Mouse (Mus musculus) brown adipose tissue, adult 24 weeks (tissue): ENCODE results near the gene Dgkg. TPM values are rescaled to one million over a fixed set of nuclear protein-coding genes. Genes with fewer than 3 reads are reported as not detected.

ENCODE experiments used
- H3K27ac ChIP-seq: fragments of 200-500 bp; replicated peaks from 2 replicates; pipeline ENCODE4 v1.5.1; 2012; ENCODE audit warnings: low read depth, mild to moderate bottlenecking, low read length
- H3K4me1 ChIP-seq: fragments of 200-500 bp; 2 replicates; pipeline ENCODE4 v1.6.1; 2012; ENCODE audit warnings: low read length, mixed read lengths; ENCODE audit not compliant: control insufficient read depth, insufficient read depth, insufficient read length
- H3K4me3 ChIP-seq: fragments of 200-500 bp; 2 replicates; pipeline ENCODE4 v1.5.1; 2012; ENCODE audit warnings: low read depth, mild to moderate bottlenecking, low read length, moderate library complexity; ENCODE audit not compliant: insufficient read depth
- polyA plus RNA-seq: library from polyadenylated mRNA; stranded (reverse); fragments of >200 nt; gene quantifications from 2 replicates; pipeline ENCODE4 v1.2.4, GENCODE M21; 2012; ENCODE audit not compliant: missing spikeins, insufficient read depth, insufficient read length

Dgkg gene
- polyA plus RNA-seq, 1 experiment = not detected

- 0 out of 2 replicates have a peak, but pooled peaks cover 4% of the 10 kb centered on the region for H3K4me1 ChIP-seq
- H3K4me3 ChIP-seq = peak overlapping the region; percentile 75
- no peak overlapping the region for H3K27ac ChIP-seq
These were observed 216.8 kb downstream of the Dgkg start for GRCm38 (mm10) chr16:22440269-22440668.

DNA sequence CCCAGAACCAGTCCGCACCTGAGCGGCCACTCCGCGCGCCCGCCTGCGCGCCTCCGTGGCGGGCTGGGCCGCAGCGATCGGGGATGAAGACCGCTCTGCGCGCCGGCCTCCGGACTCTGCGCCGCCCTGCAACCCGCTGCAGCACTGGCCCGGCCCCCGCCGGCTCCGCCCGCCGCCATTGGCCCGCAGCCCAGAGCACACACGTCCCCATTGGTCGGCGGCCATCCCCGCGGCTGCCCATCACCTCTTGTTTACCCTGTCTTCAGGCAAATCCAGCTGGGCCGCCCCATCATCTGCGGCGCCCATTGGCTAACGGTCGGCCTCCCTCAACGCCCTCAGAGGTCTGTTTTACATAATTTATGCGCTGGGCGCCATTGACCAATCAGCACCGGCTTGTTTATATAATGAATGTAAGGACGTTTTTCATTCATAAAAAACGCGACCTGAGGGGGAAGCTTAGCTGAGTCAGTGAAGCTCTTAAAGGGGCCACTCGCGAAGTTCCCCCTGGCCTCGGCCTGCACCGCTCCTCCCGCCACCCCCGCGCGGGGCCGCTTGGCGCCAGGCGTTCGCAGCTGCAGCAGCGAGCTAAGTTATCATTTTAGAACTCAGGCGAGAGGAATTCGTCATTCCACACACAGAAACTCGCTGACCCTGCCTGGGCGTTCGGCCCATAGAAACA is 217.4 kb downstream of the Dgkg start, which contains the start of gene Etv5:
Etv5 (minus strand) TSS at position 221 of the 679 bp plus-strand sequence.
- Histone ChIP-seq H3K4me3 (peak within 1 kb of the TSS; percentile 75), H3K4me1 (0 out of 2 replicates have a peak, but pooled peaks cover 4% of the 10 kb centered on the region), H3K27ac (no peak within 1 kb of the TSS)

DNA sequence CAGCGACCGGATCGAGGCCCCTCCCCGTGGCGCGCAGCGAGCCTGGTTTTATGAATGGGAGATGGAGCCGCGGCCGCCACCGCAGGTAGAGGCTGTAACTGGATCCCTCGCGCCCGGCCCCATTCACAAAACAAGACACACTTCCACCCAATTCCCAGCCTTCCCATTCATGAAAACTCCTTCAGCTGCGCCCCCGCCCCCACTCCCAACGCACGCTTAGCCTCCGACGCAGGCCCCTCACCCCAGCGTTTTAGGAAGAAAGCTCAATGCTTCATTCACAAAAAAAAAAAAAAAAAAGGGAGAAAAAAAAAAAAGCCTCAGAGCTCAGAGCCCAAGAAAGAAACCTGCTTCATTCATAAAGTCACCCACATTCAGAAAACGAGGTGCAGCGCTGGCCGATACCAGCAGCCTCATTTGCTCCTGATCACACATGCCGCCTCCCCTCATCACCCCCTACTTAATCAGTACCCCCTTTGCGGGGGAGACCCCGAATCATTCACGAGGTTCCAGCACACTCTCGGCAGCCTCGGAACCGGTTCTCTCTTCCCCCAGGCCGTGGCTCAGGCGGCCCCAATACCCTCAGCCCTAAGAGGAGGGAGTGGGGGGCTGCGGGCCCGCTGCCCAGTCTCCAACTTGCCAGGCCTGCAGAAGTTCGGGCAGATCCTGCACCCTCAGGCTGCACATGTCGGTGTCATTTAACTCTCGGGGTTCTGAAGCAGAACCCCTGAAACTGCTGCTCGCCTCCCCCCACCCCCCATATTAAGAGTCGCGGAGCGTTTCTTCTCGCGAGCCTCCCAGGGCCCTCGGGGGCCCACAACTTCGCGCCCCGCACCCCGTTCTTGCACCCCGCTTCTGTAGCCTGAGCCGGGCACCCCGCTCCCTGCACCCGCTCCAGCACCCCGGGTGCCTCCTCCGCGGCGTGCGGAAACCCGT is 218.3 kb downstream of the Dgkg start:
- Histone ChIP-seq H3K27ac (no peak overlapping the region), H3K4me3 (peak overlapping the region; percentile 75), H3K4me1 (0 out of 2 replicates have a peak, but pooled peaks cover 4% of the 10 kb centered on the region)

DNA sequence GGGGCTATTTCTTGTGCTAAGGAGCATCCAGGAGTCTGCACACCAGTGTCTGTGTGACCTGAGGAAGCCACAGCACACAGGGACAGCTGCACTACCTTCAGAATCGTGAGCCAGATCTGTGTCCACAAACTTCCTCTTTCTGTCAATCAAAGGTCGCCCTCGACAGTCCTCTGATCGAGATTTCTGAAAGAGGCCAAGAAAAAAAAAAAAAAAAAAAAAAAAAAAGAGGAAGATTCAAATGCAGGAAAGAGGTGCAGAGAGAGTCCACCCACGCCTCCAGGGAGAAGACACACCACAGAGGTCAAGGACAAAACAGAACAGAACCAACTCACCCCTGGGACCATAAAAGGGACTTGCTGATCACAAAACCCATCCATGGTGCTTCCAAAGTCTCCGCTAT is 220.9 kb downstream of the Dgkg start:
- Histone ChIP-seq H3K4me3 (no peak overlapping the region), H3K4me1 (0 out of 2 replicates have a peak, but pooled peaks cover 4% of the 10 kb centered on the region), H3K27ac (no peak overlapping the region)

DNA sequence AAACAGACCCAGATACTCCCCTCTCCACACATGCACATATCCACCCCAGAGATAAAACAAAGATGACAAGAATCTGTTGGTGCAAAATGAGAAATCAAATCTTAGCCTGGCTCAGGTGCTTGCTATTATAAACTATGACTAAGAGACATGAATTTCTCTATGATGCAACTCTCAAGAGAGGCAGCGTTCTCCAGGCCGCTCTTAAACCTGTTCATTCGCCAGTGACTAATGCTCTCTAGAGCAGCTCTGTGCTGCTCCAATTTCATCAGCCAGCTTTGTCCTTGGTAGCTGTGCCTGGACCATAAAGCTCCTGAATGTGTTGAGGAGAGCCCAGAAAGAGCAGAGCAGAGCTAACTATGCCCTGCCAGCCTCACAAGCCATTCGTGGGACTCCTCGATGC is 222.5 kb downstream of the Dgkg start:
- Histone ChIP-seq H3K27ac (no peak overlapping the region), H3K4me1 (no peaks in the 10 kb centered on the region), H3K4me3 (no peak overlapping the region)

- no peak overlapping the region for H3K4me3 ChIP-seq
- no peaks in the 10 kb centered on the region for H3K4me1 ChIP-seq
- no peak overlapping the region for H3K27ac ChIP-seq
These were observed 223.1 kb downstream of the Dgkg start for GRCm38 (mm10) chr16:22433944-22434343.

GRCm38 (mm10) chr16:22431773-22432172 is 225.2 kb downstream of the Dgkg start:
- Histone ChIP-seq H3K4me3 (no peak overlapping the region), H3K4me1 (no peaks in the 10 kb centered on the region), H3K27ac (no peak overlapping the region)

GRCm38 (mm10) chr16:22431335-22431734 is 225.7 kb downstream of the Dgkg start:
- H3K4me3 ChIP-seq = no peak overlapping the region
- H3K27ac ChIP-seq = no peak overlapping the region
- H3K4me1 ChIP-seq = no peaks in the 10 kb centered on the region

- Histone ChIP-seq H3K4me1 (no peaks in the 10 kb centered on the region), H3K4me3 (no peak overlapping the region), H3K27ac (no peak overlapping the region)
These were observed 226.6 kb downstream of the Dgkg start for GRCm38 (mm10) chr16:22430211-22430951.

GRCm38 (mm10) chr16:22429377-22429776 is 227.6 kb downstream of the Dgkg start:
- Histone ChIP-seq H3K4me1 (no peaks in the 10 kb centered on the region), H3K27ac (no peak overlapping the region), H3K4me3 (no peak overlapping the region)

DNA sequence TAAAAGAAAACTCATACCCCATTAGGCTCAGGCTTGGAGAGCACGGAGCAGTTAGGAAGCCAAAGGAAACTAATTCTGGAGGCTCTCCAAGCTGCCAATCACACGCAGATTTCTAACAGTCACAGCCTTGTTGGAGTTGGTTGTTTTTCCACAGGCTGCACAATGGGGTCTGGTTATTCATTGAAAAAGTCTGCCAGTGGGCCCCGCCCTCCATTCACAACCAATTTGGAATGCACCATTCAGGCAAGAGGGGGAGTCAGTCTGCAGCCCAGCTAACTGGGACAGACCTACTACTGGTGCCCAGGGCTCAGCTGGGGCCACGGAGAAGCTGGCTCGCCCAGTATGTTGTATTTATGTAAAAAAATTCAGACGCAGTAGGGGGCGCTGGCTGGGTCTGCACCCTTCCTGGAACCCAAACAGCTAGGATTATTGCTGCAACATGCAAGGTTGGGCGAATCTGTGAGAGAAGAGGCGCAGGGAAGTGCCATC is 228.1 kb downstream of the Dgkg start:
- no peaks in the 10 kb centered on the region for H3K4me1 ChIP-seq
- no peak overlapping the region for H3K4me3 ChIP-seq
- H3K27ac ChIP-seq = no peak overlapping the region

- H3K4me3 ChIP-seq = no peak overlapping the region
- no peaks in the 10 kb centered on the region for H3K4me1 ChIP-seq
- no peak overlapping the region for H3K27ac ChIP-seq
These were observed 230.2 kb downstream of the Dgkg start for GRCm38 (mm10) chr16:22426866-22427265.

DNA sequence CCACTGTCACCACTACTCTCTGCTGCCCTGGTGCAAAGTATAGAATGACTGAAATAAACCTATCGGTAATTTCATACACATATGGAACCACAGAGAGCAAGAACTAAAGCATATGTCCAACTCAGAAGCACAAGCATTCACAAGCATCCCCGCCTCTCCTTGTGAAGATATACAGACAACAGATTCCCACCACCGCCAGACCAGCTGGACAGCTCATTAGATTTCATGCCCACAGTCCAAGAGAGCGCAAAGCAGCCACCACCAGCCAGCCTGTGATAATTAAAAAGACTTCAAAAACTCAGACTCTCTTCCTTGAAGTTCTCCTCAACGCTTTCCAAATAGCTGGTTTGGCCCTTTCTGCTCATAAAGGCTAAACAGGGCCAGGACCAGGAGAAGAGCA is 234.8 kb downstream of the Dgkg start:
- Histone ChIP-seq H3K27ac (no peak overlapping the region), H3K4me3 (no peak overlapping the region), H3K4me1 (no peaks in the 10 kb centered on the region)
